Mouse (Mus musculus) heart, adult 2 months (tissue): ENCODE measurements around the gene Map3k4. TPM values are rescaled to one million over a fixed set of nuclear protein-coding genes. Genes with fewer than 3 reads are reported as not detected.

Source experiments
- DNase-seq, 2 experiments: peaks; one replicate each; pipeline ENCODE4 v3.0.0; 2021
- H3K27ac ChIP-seq: fragments of 200-600 bp; 2 replicates; pipeline ENCODE4 v1.8.1; 2022
- H3K27me3 ChIP-seq: fragments of 200-500 bp; 2 replicates; pipeline ENCODE4 v1.6.1; 2012; ENCODE audit warnings: mild to moderate bottlenecking, low read length, inconsistent platforms, mixed read lengths; ENCODE audit not compliant: control insufficient read depth, insufficient read depth
- H3K36me3 ChIP-seq: fragments of 200-500 bp; 2 replicates; pipeline ENCODE4 v1.6.1; 2012; ENCODE audit warnings: low read length, inconsistent platforms; ENCODE audit not compliant: control insufficient read depth, insufficient read depth
- H3K4me1 ChIP-seq: fragments of 200-500 bp; 2 replicates; pipeline ENCODE4 v1.6.1; 2011; ENCODE audit warnings: low read length; ENCODE audit not compliant: control insufficient read depth, insufficient read depth
- H3K4me3 ChIP-seq: fragments of 200-600 bp; 2 replicates; pipeline ENCODE4 v1.8.1; 2022
- H3K79me2 ChIP-seq: fragments of 200-500 bp; replicated peaks from 2 replicates; pipeline ENCODE4 v1.6.1; 2012; ENCODE audit warnings: mild to moderate bottlenecking, inconsistent platforms, low read length, moderate library complexity, mixed read lengths; ENCODE audit not compliant: control insufficient read depth, insufficient read depth
- H3K9ac ChIP-seq: fragments of 200-500 bp; 2 replicates; pipeline ENCODE4 v1.6.1; 2012; ENCODE audit warnings: low read depth, mild to moderate bottlenecking, control low read depth, inconsistent platforms, low read length, mixed read lengths
- CTCF ChIP-seq: fragments of 200-600 bp; IDR thresholded peaks from 2 replicates; pipeline ENCODE4 v1.8.1; 2022; ENCODE audit warnings: antibody characterized with exemption, mild to moderate bottlenecking, moderate library complexity
- EP300 ChIP-seq: fragments of 200-500 bp; IDR thresholded peaks from 2 replicates; pipeline ENCODE4 v1.6.1; 2011; ENCODE audit warnings: low read depth, low read length, control low read depth; ENCODE audit not compliant: insufficient read depth
- POLR2A ChIP-seq: fragments of 200-500 bp; IDR thresholded peaks from 2 replicates; pipeline ENCODE4 v1.6.1; 2011; ENCODE audit warnings: mild to moderate bottlenecking, low read depth, low read length, control low read depth; ENCODE audit not compliant: insufficient read depth
- WGBS: fragments of 180-500 bp; shearing (Covaris S2); methylation state at CpG from one replicate; pipeline ENCODE4 v1.1.7; 2018; 5-methylcytosine and 5-hydroxymethylcytosine counted together
- intact Hi-C: fragments of 180-260 bp; cut with DNase I; formaldehyde crosslinking; loops from one replicate; pipeline ENCODE4 v1.15.1; 2025
- polyA plus RNA-seq: library from polyadenylated mRNA; depleted of rRNA; stranded (reverse); fragments of >200 nt; gene quantifications from 2 replicates; pipeline ENCODE4 v1.2.3, GENCODE M21; 2012
- total RNA-seq, 2 experiments: library from RNA; stranded (reverse); gene quantifications; 2 replicates each; pipeline ENCODE4 v1.2.3; 2021

The Map3k4 gene
- total and polyA plus RNA-seq, 3 experiments, result 12.2 to 51.3 (median 43.7) TPM

DNA sequence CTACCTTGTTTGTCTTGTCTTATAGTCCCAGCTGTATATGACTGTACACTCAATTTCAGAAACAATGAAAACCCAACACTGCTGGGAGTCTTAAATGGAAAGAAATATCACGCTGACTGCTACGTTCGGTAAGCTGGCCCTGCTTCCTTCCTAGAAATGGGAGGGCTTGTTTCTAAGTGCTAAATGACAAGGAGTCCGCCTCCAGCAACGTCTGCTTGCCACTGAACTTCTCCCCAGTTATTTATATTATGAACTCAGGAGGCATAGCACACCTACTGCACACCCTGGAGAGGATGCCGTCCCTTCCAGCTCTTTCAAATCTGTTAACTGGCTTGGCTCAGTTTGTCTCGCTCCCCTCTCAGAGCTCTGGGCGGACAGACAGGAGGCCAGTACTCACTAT is 105.2 kb downstream of the Map3k4 start:
- WGBS, result 82% methylated on average over 8 of the region's 8 CpGs
- DNase-seq, result no peak
- intact Hi-C loops, result loop anchor here (5.0 kb wide), 2 partner anchors 96 to 111 kb away; partner anchors contain the start of gene Agpat4
- no peaks in the 10 kb centered on the region for H3K4me1 ChIP-seq
- no peaks in the 10 kb centered on the region for H3K27me3 ChIP-seq
- no peak overlapping the region for H3K9ac ChIP-seq
- no peak overlapping the region for H3K27ac ChIP-seq
- no peaks in the 10 kb centered on the region for H3K36me3 ChIP-seq
- TF ChIP-seq CTCF (no peak), EP300 (no peak), POLR2A (no peak)
- no peaks in the 10 kb centered on the region for H3K79me2 ChIP-seq
- no peak overlapping the region for H3K4me3 ChIP-seq

DNA sequence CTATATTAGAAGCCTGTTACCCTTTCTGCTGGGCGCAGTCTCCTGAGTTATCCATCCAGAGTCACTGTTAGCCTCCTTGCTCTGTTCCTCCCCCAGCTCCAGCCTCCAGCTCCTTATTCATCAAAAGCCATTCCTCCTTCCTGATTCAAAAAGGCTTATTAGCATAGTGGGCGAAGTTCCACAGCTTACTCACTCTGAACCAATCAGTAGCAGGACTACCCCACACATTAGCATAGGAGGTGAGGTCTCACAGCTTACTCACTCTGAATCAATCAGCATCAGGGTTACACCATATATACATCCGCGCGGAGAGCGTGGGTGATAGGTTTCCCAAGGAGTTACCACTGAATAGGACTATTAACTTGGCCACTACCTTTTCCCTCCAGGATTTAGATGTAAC is 106.3 kb downstream of the Map3k4 start:
- 95% methylated on average over 6 of the region's 6 CpGs for WGBS
- Histone ChIP-seq H3K27me3 (no peaks in the 10 kb centered on the region), H3K36me3 (no peaks in the 10 kb centered on the region), H3K79me2 (no peaks in the 10 kb centered on the region), H3K9ac (no peak overlapping the region), H3K27ac (no peak overlapping the region), H3K4me1 (no peaks in the 10 kb centered on the region), H3K4me3 (no peak overlapping the region)
- intact Hi-C loops, result loop anchor here (5.0 kb wide), 2 partner anchors 95 to 110 kb away; partner anchors contain the start of gene Agpat4
- no peak for TF ChIP-seq EP300
- TF ChIP-seq CTCF, result no peak
- no peak for TF ChIP-seq POLR2A
- DNase-seq, result no peak

DNA sequence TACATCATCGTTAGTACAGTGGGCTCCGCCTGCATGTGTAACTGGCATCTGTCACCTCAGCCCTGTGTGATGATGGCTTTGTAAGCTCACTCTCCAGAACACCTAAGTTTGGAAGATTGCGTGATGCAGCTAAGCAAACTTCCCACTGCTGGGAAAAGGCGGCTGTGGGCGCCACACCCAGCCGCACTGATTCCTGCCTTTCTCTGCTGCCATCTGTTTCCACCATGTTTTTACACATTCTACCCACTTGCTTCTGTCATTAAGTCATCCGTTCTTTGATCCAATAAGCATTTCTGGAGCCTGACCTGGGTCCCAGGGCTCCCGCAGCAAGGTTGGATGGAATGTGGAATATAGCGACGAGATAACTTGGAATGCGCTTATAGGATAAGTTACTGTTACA is 106.7 kb downstream of the Map3k4 start:
- Histone ChIP-seq H3K9ac (no peak overlapping the region), H3K36me3 (no peaks in the 10 kb centered on the region), H3K79me2 (no peaks in the 10 kb centered on the region), H3K4me1 (no peaks in the 10 kb centered on the region), H3K27ac (no peak overlapping the region), H3K4me3 (no peak overlapping the region), H3K27me3 (no peaks in the 10 kb centered on the region)
- TF ChIP-seq EP300 (no peak), CTCF (no peak), POLR2A (no peak)
- no peak for DNase-seq
- intact Hi-C loops, result loop anchor here (5.0 kb wide), 2 partner anchors 95 to 110 kb away; partner anchors contain the start of gene Agpat4
- WGBS, result 89% methylated on average over 11 of the region's 11 CpGs

DNA sequence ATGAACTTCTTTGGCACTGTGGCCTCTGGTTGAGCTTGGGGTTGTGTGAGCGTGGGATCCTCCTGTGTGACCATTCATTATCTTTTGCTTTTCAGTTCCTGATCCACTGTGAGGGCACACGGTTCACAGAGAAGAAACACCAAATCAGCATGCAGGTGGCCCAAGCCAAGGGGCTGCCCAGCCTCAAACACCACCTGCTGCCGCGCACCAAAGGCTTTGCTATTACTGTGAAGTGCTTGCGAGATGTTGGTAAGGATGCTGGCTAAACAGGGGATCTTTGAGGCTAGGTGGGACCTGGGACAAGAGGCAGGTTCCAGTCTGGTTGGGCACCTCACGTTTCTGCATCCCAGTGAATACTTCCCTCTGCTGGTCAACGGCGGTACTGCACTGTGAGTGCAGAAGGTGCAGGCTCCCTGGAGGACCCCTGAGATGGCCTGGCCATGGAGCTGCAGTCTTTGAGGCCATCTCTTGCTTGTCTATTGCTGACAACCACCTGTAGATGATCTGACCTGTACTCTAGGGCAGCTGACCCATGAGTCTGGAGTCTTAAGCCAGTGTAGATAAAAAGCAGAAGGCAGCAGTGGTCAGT is 108.0 kb downstream of the Map3k4 start:
- Histone ChIP-seq H3K79me2 (no peaks in the 10 kb centered on the region), H3K4me1 (no peaks in the 10 kb centered on the region), H3K27ac (no peak overlapping the region), H3K36me3 (no peaks in the 10 kb centered on the region), H3K27me3 (no peaks in the 10 kb centered on the region), H3K4me3 (no peak overlapping the region), H3K9ac (no peak overlapping the region)
- peak; percentile 80 to 90 for DNase-seq
- WGBS, result 30% methylated on average over 8 of the region's 8 CpGs
- intact Hi-C loops, result loop anchor here (1.0 to 5.0 kb wide), 3 partner anchors 93 to 171 kb away; partner anchors contain the start of gene Agpat4
- TF ChIP-seq POLR2A, result no peak
- 0 out of 2 replicates have a peak, but pooled peaks have one; percentile 57 for TF ChIP-seq EP300
- 0 out of 2 replicates have a peak, but pooled peaks have one; percentile 100 for TF ChIP-seq CTCF

DNA sequence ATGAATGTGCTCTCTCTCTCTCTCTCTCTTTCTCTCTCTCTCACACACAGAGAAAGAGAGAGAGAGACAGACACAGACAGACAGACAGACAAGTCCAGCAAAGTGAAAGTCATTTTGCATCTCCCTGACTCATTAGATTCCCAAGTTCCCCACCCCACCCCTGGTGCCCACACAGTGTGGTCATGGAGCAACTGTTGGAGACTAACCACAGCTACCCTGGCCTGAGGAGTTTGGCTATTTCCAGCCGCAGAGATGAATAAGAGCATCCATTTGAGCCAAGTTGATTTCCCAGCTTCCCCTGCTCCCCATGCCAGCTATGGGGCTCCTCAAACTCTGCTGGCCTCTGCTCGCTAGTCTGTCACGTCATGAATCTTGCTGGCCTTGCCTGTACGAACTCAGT is 109.1 kb downstream of the Map3k4 start:
- 67% methylated on average over 4 of the region's 4 CpGs for WGBS
- intact Hi-C loops, result no loop called here
- no peak overlapping the region for H3K9ac ChIP-seq

DNA sequence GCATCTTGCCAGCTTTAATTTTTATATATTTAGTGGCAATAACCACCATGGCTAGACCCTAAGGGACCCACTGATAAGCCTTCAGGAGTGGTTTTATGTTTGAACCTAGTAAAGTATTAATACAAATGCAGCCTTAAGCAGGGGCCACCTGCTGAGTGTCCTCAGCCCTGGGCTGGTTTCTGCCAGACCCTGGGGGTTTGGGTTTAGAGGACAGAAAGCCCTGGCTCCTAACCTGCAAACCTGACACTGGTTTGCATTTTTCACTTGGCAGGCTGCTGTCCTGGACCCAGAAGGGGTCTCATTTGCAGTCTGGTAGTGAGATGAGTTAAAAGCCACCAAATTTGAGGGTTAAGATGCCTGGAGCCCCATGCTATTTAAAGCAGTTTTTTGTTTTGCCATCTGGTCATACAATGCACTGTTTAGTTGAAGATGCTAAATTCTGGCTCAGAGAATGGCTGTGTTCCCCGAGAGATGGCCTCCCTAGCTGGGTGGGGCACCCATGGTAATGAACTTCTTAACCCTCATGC is 111.5 kb downstream of the Map3k4 start:
- H3K27me3 ChIP-seq, result no peaks in the 10 kb centered on the region
- no peak for DNase-seq
- no peaks in the 10 kb centered on the region for H3K36me3 ChIP-seq
- WGBS, result 63% methylated on average over 1 of the region's 1 CpGs
- no peaks in the 10 kb centered on the region; the same call in 1 of the 2 replicates for H3K4me1 ChIP-seq
- intact Hi-C loops, result no loop called here
- H3K4me3 ChIP-seq, result no peak overlapping the region
- no peaks in the 10 kb centered on the region for H3K79me2 ChIP-seq
- no peak for TF ChIP-seq POLR2A
- no peak for TF ChIP-seq EP300
- TF ChIP-seq CTCF, result no peak
- H3K27ac ChIP-seq, result no peak overlapping the region
- H3K9ac ChIP-seq, result no peak overlapping the region

More for the DNA sequence above, 109.1 kb downstream of the Map3k4 start:
- no peaks in the 10 kb centered on the region for H3K27me3 ChIP-seq
- TF ChIP-seq EP300 (no peak), CTCF (no peak), POLR2A (no peak)
- H3K4me3 ChIP-seq, result no peak overlapping the region
- H3K36me3 ChIP-seq, result no peaks in the 10 kb centered on the region
- DNase-seq, result no peak
- H3K79me2 ChIP-seq, result no peaks in the 10 kb centered on the region
- H3K4me1 ChIP-seq, result no peaks in the 10 kb centered on the region; the same call in 1 of the 2 replicates
- H3K27ac ChIP-seq, result no peak overlapping the region
